Mouse (Mus musculus) small intestine, adult 2 months (tissue): Measurements from ENCODE around the gene Nav2. TPM values are rescaled to one million over a fixed set of nuclear protein-coding genes. Genes with fewer than 3 reads are reported as not detected.

Source experiments
- H3K27ac ChIP-seq: fragments of 200-500 bp; 2 replicates; pipeline ENCODE4 v1.5.1; 2012; ENCODE audit warnings: low read depth, low read length, control low read depth, inconsistent platforms; ENCODE audit not compliant: insufficient read depth
- H3K27me3 ChIP-seq: fragments of 200-500 bp; 2 replicates; pipeline ENCODE4 v1.6.1; 2012; ENCODE audit warnings: mild to moderate bottlenecking, moderate library complexity, low read length, inconsistent platforms; ENCODE audit not compliant: control insufficient read depth, insufficient read depth
- H3K36me3 ChIP-seq: fragments of 200-500 bp; 2 replicates; pipeline ENCODE4 v1.6.1; 2012; ENCODE audit warnings: mild to moderate bottlenecking, low read length, control low read depth, inconsistent platforms; ENCODE audit not compliant: control insufficient read depth, insufficient read depth
- H3K4me1 ChIP-seq: fragments of 200-500 bp; 2 replicates; pipeline ENCODE4 v1.6.1; 2012; ENCODE audit warnings: low read length, inconsistent platforms, mixed read lengths; ENCODE audit not compliant: control insufficient read depth, insufficient read depth, insufficient read length
- H3K4me3 ChIP-seq: fragments of 200-500 bp; 2 replicates; pipeline ENCODE4 v1.5.1; 2012; ENCODE audit warnings: low read depth, mild to moderate bottlenecking, control low read depth, inconsistent platforms, low read length, moderate library complexity
- CTCF ChIP-seq: fragments of 200-500 bp; IDR thresholded peaks from 2 replicates; pipeline ENCODE4 v1.5.1; 2012; ENCODE audit warnings: low read depth, mild to moderate bottlenecking, control low read depth, inconsistent platforms, low read length, moderate library complexity, mixed read lengths; ENCODE audit not compliant: insufficient replicate concordance, insufficient read length; ENCODE audit errors: extremely low read depth
- POLR2A ChIP-seq: fragments of 200-500 bp; IDR thresholded peaks from 2 replicates; pipeline ENCODE4 v1.6.1; 2012; ENCODE audit warnings: low read depth, mild to moderate bottlenecking, control low read depth, inconsistent platforms, low read length, moderate library complexity
- WGBS: fragments of 180-500 bp; shearing (Covaris S2); methylation state at CpG from one replicate; pipeline ENCODE4 v1.1.7; 2018; 5-methylcytosine and 5-hydroxymethylcytosine counted together
- polyA plus RNA-seq: library from polyadenylated mRNA; depleted of rRNA; stranded (reverse); fragments of >200 nt; gene quantifications from 2 replicates; pipeline ENCODE4 v1.2.3, GENCODE M21; 2012

Nav2 gene
- polyA plus RNA-seq, 1 experiment: 8.5 TPM

DNA sequence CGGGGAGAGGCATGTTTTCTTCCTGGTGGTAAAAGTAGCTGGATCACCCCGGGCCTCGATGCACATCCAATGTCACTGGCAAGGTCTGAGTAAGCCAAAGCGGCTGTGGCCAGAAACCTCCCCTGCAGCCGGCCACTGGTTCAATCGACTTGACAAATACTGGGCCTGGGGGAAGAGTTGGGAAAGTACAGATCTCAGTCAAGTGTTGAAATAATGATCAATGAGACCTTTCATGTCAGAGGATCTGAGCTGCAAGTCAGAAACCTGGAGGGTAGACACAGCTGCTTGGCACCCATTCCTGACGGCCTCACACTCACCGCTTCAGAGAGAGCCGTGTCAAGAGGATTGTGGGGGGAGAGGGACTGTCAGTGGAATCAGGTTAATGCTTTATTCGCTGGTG lies 548.9 kb downstream of the Nav2 start:
- TF ChIP-seq CTCF (no peak), POLR2A (no peak)
- no peaks in the 10 kb centered on the region for H3K4me1 ChIP-seq
- no peaks in the 10 kb centered on the region for H3K27me3 ChIP-seq
- 87% methylated on average over 10 of the region's 10 CpGs for WGBS
- H3K4me3 ChIP-seq: no peak overlapping the region
- no peak overlapping the region for H3K27ac ChIP-seq
- H3K36me3 ChIP-seq: peaks cover 7% of the 10 kb centered on the region

DNA sequence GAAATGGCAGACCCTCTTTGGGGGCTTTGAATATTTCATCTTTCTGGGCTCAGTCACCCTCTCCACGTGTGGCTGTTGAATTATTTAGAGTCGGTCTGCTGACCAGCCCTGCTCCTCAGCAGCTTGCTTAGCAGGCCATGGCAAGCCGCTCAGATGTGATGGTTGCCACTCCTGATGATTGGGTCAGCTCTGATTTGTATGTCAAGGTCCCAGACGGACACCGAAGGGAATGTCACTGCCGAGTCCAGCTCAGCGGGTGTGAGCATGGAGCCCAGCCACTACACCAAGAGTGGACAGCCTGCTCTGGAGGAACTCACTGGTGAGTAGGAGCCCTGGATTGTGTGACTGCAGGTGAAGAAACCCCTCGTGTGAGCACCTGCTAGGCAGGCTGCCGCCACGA lies 549.4 kb downstream of the Nav2 start:
- Histone ChIP-seq H3K4me1 (no peaks in the 10 kb centered on the region), H3K4me3 (no peak overlapping the region), H3K27me3 (no peaks in the 10 kb centered on the region), H3K36me3 (peaks cover 6% of the 10 kb centered on the region), H3K27ac (no peak overlapping the region)
- 88% methylated on average over 10 of the region's 10 CpGs for WGBS
- TF ChIP-seq POLR2A (no peak), CTCF (no peak)

GRCm38 (mm10) chr7:49462328-49462811 lies 553.9 kb downstream of the Nav2 start:
- Histone ChIP-seq H3K27ac (peak overlapping the region; percentile 21), H3K36me3 (peaks cover 2% of the 10 kb centered on the region; the same call in 1 of the 2 replicates)
- WGBS: 27% methylated on average over 10 of the region's 10 CpGs

GRCm38 (mm10) chr7:49467861-49468260 lies 559.3 kb downstream of the Nav2 start:
- no peak for TF ChIP-seq POLR2A
- peak; percentile 15; the same call in 1 of the 2 replicates for TF ChIP-seq CTCF
- Histone ChIP-seq H3K27me3 (no peaks in the 10 kb centered on the region), H3K36me3 (peaks cover 2% of the 10 kb centered on the region; the same call in 1 of the 2 replicates), H3K27ac (no peak overlapping the region), H3K4me1 (0 out of 2 replicates have a peak, but pooled peaks cover 1% of the 10 kb centered on the region), H3K4me3 (no peak overlapping the region)
- 58% methylated on average over 10 of the region's 10 CpGs for WGBS

More at GRCm38 (mm10) chr7:49462328-49462811, 553.9 kb downstream of the Nav2 start:
- TF ChIP-seq POLR2A (no peak), CTCF (no peak)
- H3K4me1 ChIP-seq: 0 out of 2 replicates have a peak, but pooled peaks cover 1% of the 10 kb centered on the region
- no peaks in the 10 kb centered on the region for H3K27me3 ChIP-seq
- peak overlapping the region; percentile 42 for H3K4me3 ChIP-seq

- Histone ChIP-seq H3K4me3 (no peak overlapping the region), H3K27me3 (no peaks in the 10 kb centered on the region), H3K4me1 (no peaks in the 10 kb centered on the region), H3K36me3 (peaks cover 2% of the 10 kb centered on the region; the same call in 1 of the 2 replicates), H3K27ac (no peak overlapping the region)
- no peak for TF ChIP-seq CTCF
- no peak for TF ChIP-seq POLR2A
- 77% methylated on average over 8 of the region's 8 CpGs for WGBS
These were observed 560.1 kb downstream of the Nav2 start for GRCm38 (mm10) chr7:49468492-49469205.

- Histone ChIP-seq H3K27me3 (no peaks in the 10 kb centered on the region), H3K4me3 (no peak overlapping the region), H3K4me1 (no peaks in the 10 kb centered on the region), H3K36me3 (no peaks in the 10 kb centered on the region), H3K27ac (no peak overlapping the region)
- TF ChIP-seq POLR2A (no peak), CTCF (peak; percentile 64; the same call in 1 of the 2 replicates)
- 57% methylated on average over 3 of the region's 3 CpGs for WGBS
These were observed 562.8 kb downstream of the Nav2 start for GRCm38 (mm10) chr7:49471278-49471677.

DNA sequence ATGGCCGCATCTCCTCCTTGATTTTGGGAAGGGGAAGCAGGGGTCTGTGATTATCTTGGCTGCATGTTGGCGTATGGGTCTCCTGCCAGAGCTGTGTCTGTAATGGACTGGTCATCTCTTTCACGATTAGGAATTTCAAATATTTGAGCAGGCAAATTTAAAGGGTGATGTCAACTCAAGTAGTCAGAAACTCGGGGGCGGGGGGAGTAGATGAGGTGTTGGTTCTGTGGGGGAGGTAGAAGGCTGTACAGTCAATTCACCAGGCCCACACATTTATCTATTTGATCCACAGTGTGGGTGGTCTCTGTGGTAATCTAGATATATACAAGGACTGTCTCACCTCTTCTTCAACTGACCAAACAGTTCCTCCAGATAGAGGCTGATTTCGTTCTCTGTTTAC lies 566.8 kb downstream of the Nav2 start:
- Histone ChIP-seq H3K27me3 (no peaks in the 10 kb centered on the region), H3K4me1 (no peaks in the 10 kb centered on the region), H3K27ac (no peak overlapping the region), H3K36me3 (no peaks in the 10 kb centered on the region), H3K4me3 (no peak overlapping the region)
- 71% methylated on average over 6 of the region's 6 CpGs for WGBS
- TF ChIP-seq CTCF: no peak
- TF ChIP-seq POLR2A: no peak
